Mouse (Mus musculus): ENCODE measurements at regions not wholly inside any gene's neighbourhood (a gene's known extent, or its start where the extent isn't known, plus 50 kb on each side); places are given as distances from the start of the nearest gene placed in this dataset.
"Not testable (repeated sequence)": the region's sequence is repeated elsewhere in the genome, so short reads cannot be mapped to it uniquely, and the experiment has no call there.

DNA sequence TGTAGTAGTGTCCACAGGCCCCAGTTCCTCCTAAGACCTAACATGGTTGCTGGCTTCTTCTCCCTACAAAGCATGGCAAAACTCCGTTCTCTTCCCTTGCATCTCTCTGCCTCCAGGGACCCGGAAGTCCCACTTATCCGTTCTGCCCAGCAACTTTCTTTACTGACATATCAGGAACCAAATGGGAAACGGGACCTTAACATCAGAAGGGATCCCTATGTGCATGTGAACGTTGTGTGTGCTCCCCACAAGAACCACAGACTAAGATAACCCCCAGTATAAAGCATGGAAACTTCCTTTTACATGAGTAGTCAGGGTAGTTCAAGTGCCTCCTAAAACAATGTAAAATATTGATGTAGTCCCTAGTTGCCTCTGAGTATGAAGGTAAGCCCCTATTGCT is 61.6 kb downstream of the Zxdb start:
- no peak for DNase-seq

DNA sequence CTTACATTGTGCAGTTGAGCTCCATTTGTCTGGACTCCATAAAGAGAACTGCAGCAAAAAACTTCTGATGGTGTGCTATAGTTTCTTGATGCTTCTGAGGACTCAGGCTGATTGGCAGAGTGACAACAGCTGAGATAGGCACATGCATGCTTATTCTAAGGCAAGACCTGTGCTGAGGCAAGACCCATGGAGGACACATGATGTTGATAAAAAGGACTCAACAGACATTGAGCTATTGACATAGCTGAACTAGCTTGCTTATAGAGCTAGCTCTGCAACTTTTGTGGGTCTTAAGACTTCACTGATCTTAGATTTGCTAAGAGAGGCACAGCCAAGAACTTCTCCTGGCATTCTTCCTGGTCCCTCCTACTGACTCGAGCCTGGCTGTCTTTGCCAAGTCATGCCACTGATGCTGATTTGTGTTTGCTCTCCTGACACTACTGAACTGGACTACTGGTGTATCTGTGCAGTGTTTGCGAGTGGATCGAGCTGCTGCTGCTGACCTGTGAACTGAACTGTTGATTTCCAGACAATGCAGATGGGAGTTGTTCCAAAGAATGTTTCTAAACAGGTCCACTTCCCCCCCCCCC is 64.1 kb downstream of the Zxdb start:
- no peak for DNase-seq

GRCm38 (mm10) chrX:94796845-94797244 is 72.5 kb downstream of the Zxdb start:
- DNase-seq, result not testable (repeated sequence)

DNA sequence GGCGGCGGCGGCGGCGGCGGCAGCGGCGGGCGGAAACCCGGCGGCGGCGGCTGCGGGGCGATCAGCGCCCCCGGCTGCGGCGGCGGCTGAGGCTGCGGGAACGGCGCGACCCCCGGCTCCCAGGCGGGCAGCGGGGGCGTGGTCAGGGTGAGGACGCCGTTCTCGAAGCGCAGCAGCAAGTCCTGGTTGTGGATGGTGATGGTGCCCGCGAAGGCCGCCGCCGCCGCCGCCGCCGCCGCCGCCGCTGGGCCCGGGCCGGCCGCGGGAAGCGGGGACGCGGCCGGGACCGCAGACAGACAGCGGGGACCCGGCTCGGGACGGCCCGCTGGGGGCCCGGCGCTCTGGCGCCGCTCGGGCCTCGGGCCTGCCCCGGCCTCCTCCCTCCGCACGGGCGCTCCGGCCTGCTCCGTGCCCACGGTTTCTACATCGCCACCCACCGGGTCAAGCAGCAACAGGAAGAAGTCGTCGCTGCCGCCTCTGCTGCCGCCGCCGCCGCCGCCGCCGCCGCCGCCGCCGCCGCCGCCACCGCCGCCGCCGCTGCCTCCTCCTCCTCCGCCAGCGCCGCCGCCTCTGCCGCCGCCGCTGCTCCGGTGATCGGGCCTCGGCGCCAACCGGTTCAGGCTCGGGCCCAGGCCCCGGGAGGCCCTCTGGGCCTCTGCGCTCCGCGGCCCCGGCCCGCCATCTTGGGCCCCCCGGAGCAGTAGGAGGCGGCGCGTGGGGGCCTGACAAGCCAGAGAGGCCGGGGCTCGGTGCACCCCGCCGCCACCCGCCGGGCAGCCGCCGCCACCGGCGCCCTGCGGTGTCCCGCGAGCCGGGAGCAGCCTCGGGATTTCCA is 73.2 kb downstream of the Zxdb start:
- not testable (repeated sequence) for DNase-seq

DNA sequence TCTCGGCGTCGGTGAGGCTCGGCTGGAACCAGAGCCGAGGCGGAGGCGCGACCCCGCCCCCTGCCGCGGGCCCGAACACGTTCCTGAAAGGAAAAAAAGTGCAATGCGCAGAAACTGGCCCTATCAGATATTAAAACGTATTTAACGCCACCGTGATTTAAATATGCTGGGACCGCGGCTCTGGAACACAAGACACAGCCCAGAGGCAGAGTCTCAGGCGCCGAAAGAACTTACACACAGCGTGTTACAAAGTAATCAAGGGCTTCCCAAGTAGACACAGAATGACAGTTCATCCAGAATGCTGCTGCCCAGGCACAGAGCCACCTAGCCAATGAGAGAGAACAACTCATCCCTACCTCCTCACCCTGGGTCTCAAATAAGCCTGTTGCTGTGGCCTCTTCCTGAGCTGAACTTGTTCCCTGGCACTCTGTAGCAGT is 73.8 kb downstream of the Zxdb start:
- DNase-seq, result not testable (repeated sequence)

GRCm38 (mm10) chrX:94812760-94813159 is 88.4 kb downstream of the Zxdb start:
- DNase-seq, result not testable (repeated sequence)

GRCm38 (mm10) chrX:94827524-94827923 is 103.2 kb downstream of the Zxdb start:
- DNase-seq, result not testable (repeated sequence)

DNA sequence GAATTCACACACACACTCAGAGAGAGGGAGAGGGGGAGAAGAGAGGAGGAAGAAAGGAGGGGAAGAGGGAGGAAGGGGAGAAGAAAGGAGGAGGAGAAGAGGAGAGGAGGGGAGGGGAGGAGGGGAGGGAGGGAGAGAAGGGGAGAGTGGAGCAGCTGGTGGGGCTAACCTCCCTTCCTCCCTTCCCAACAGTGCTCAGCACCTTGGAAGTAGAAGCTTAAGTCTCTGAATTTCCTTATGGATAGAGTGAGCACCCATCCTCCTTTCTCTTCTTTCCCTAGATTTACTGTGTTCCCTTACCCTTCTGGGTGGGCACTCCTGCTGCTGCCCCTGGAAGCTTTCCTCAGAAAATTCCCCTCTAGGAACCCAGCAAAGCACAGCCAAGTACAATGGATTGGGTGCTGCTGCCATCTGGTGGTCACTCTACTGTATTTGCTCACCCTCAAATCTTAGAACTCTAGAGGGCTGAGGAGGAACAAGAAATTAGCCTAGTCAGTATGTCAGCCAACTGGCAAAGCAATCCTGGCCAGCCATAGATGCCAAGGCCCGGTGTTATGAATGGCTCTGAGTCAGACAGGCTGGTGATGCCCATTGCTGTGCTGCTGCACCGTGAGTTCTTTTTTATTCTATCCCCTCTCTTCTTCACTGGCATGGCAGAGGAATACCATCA is 119.9 kb downstream of the Zxdb start:
- not testable (repeated sequence) for DNase-seq

- DNase-seq, result not testable (repeated sequence)
These were observed 125.2 kb downstream of the Zxdb start for GRCm38 (mm10) chrX:94849549-94849948.

- DNase-seq, result no peak
These were observed 133.1 kb downstream of the Zxdb start for GRCm38 (mm10) chrX:94857501-94857900.

DNA sequence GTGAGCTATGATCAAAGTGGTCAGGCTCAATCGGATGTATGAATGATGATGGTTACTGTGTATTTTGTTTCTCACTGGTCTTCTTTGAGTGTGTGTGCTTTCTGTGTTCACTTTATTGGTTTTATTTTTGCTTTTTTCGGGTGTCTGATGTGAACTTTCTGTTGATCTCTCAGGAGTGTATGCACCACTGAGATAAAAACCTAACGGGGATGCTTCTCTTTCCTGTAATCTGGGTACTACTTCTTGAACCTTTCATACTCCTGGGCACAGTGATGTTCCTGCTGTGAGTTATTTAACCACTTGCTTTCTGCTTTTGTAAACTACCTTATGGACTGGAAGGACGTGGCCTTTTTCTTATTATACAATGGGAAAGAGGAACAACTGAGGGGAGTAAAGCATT is 133.6 kb downstream of the Zxdb start:
- no peak for DNase-seq

DNA sequence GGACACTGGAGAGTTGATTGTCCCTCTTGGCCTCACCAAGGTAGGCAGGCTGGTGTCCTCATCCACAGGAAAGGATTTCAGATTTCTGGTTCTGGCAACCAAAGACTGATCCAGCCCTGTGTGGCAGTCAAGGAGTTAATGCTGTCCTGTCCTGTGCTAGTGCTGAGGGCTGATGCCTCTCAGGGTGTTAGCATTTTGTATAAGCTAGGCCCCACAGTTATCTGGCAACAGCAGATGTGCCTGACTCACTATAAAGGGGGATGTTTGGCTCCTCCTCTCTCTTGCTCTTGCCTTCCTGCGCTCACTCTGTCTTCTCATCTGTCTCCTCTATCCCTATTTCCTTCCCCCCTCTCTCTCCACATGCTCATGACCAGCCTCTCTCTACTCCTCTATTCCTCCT is 138.8 kb downstream of the Zxdb start:
- DNase-seq, result no peak

GRCm38 (mm10) chrX:94865531-94866502 is 141.4 kb downstream of the Zxdb start:
- DNase-seq, result peak; percentile 91

DNA sequence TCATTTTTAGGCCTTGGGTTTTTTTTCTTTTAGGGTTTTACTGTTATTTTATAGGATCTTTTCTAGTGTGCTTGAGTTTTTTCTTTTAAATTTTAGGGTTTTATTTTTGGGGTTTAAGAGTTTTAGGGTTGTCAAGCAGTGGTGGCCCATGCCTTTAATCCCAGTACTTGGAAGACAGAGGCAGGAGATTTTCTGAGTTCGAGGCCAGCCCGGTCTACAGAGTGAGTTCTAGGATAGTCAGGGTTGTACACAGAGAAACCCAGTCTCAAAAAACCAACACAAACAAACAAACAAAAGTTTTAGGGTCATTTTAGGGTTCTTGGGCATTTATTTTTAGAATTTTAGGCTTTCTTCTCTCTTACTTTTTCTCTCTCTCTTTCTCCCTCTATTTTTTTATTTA is 142.9 kb downstream of the Spin4 start:
- not testable (repeated sequence) for DNase-seq
